Mouse (Mus musculus): ENCODE measurements around the gene Smim11. TPM values are rescaled to one million over a fixed set of nuclear protein-coding genes. Genes with fewer than 3 reads are reported as not detected.
A peak's percentile ranks its signal among the peaks of the same experiment; 100 is the strongest.

Gene Smim11
- polyA plus RNA-seq, 1 experiment = 82.4 TPM

GRCm38 (mm10) chr16:92285068-92285467 is 16.0 kb upstream of the Smim11 start:
- Histone ChIP-seq H3K27me3 (ENCODE audit: control insufficient read depth, insufficient read depth, insufficient read length) (peaks cover 7% of the 10 kb centered on the region), H3K36me3 (ENCODE audit: control insufficient read depth, insufficient read depth) (no peaks in the 10 kb centered on the region), H3K4me3 (ENCODE audit: insufficient read depth, poor library complexity, severe bottlenecking) (no peak overlapping the region), H3K79me2 (ENCODE audit: control insufficient read depth, insufficient read depth) (no peaks in the 10 kb centered on the region), H3K79me3 (ENCODE audit: low read depth) (no peaks in the 10 kb centered on the region), H3ac (ENCODE audit: control insufficient read depth, insufficient read length, low read depth) (no peak overlapping the region)
- TF ChIP-seq CTCF (IDR thresholded peaks at IDR 0.05; ENCODE audit: control insufficient read depth, insufficient read depth, insufficient read length) (no peak), USF1 (IDR thresholded peaks at IDR 0.05; ENCODE audit: low read depth) (no peak), CEBPB (IDR thresholded peaks at IDR 0.05; ENCODE audit: low read depth) (no peak), MYOD1 (IDR thresholded peaks at IDR 0.05; ENCODE audit: control insufficient read depth, insufficient read length, low read depth) (no peak), FOSL1 (IDR thresholded peaks at IDR 0.05; ENCODE audit: insufficient read depth, low read length, poor library complexity, severe bottlenecking) (no peak), MYOG (IDR thresholded peaks at IDR 0.05; ENCODE audit: control insufficient read depth, extremely low read depth, insufficient read length) (no peak), MAX (IDR thresholded peaks at IDR 0.05) (no peak)

DNA sequence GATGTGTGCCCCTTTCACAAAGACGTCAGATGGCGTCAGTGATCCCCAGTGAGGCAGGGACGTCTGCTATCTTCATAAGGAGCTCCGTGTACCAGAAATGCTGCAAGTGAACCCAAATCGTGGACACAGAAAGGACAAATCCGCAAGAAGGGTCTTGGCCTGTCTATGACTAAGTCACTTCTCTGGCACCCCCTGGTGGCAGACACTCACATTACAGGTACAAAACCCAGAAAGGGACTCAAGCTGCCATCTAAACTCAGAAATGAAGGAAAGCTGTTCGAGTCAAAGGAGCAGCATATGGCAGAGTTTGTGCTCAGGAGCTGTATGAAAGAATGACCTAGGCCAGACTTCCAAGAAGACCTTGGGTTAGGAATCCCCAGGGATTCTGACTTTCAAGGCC is 14.5 kb upstream of the Smim11 start:
- Histone ChIP-seq H3K27me3 (ENCODE audit: control insufficient read depth, insufficient read depth, insufficient read length) (peaks cover 11% of the 10 kb centered on the region), H3ac (ENCODE audit: control insufficient read depth, insufficient read length, low read depth) (no peak overlapping the region), H3K36me3 (ENCODE audit: control insufficient read depth, insufficient read depth) (no peaks in the 10 kb centered on the region), H3K79me2 (ENCODE audit: control insufficient read depth, insufficient read depth) (no peaks in the 10 kb centered on the region), H3K79me3 (ENCODE audit: low read depth) (no peaks in the 10 kb centered on the region), H3K4me3 (ENCODE audit: insufficient read depth, poor library complexity, severe bottlenecking) (no peak overlapping the region)
- TF ChIP-seq CTCF (IDR thresholded peaks at IDR 0.05; ENCODE audit: control insufficient read depth, insufficient read depth, insufficient read length) = peak; percentile 53
- TF ChIP-seq CEBPB (IDR thresholded peaks at IDR 0.05; ENCODE audit: low read depth) = no peak

- Histone ChIP-seq H3K27me3 (ENCODE audit: control insufficient read depth, insufficient read depth, insufficient read length) (peaks cover 30% of the 10 kb centered on the region), H3ac (ENCODE audit: control insufficient read depth, insufficient read length, low read depth) (no peak overlapping the region), H3K4me3 (ENCODE audit: insufficient read depth, poor library complexity, severe bottlenecking) (no peak overlapping the region), H3K79me3 (ENCODE audit: low read depth) (no peaks in the 10 kb centered on the region), H3K36me3 (ENCODE audit: control insufficient read depth, insufficient read depth) (no peaks in the 10 kb centered on the region), H3K79me2 (ENCODE audit: control insufficient read depth, insufficient read depth) (no peaks in the 10 kb centered on the region)
- TF ChIP-seq FOSL1 (IDR thresholded peaks at IDR 0.05; ENCODE audit: insufficient read depth, low read length, poor library complexity, severe bottlenecking) = no peak
- TF ChIP-seq CTCF (IDR thresholded peaks at IDR 0.05; ENCODE audit: control insufficient read depth, insufficient read depth, insufficient read length) = no peak
- no peak for TF ChIP-seq MYOG (IDR thresholded peaks at IDR 0.05; ENCODE audit: control insufficient read depth, extremely low read depth, insufficient read length)
- no peak for TF ChIP-seq USF1 (IDR thresholded peaks at IDR 0.05; ENCODE audit: low read depth)
- TF ChIP-seq MYOD1 (IDR thresholded peaks at IDR 0.05; ENCODE audit: control insufficient read depth, insufficient read length, low read depth) = no peak
- TF ChIP-seq CEBPB (IDR thresholded peaks at IDR 0.05; ENCODE audit: low read depth) = no peak
- TF ChIP-seq MAX (IDR thresholded peaks at IDR 0.05) = no peak
These were observed 12.3 kb upstream of the Smim11 start for GRCm38 (mm10) chr16:92288778-92289177.

GRCm38 (mm10) chr16:92290045-92290444 is 11.0 kb upstream of the Smim11 start:
- Histone ChIP-seq H3K79me3 (ENCODE audit: low read depth) (no peaks in the 10 kb centered on the region), H3ac (ENCODE audit: control insufficient read depth, insufficient read length, low read depth) (no peak overlapping the region), H3K79me2 (ENCODE audit: control insufficient read depth, insufficient read depth) (no peaks in the 10 kb centered on the region), H3K4me3 (ENCODE audit: insufficient read depth, poor library complexity, severe bottlenecking) (no peak overlapping the region), H3K27me3 (ENCODE audit: control insufficient read depth, insufficient read depth, insufficient read length) (peaks cover 34% of the 10 kb centered on the region), H3K36me3 (ENCODE audit: control insufficient read depth, insufficient read depth) (no peaks in the 10 kb centered on the region)
- TF ChIP-seq MYOD1 (IDR thresholded peaks at IDR 0.05; ENCODE audit: control insufficient read depth, insufficient read length, low read depth) (no peak), USF1 (IDR thresholded peaks at IDR 0.05; ENCODE audit: low read depth) (no peak), FOSL1 (IDR thresholded peaks at IDR 0.05; ENCODE audit: insufficient read depth, low read length, poor library complexity, severe bottlenecking) (no peak), CEBPB (IDR thresholded peaks at IDR 0.05; ENCODE audit: low read depth) (no peak), CTCF (IDR thresholded peaks at IDR 0.05; ENCODE audit: control insufficient read depth, insufficient read depth, insufficient read length) (no peak), MYOG (IDR thresholded peaks at IDR 0.05; ENCODE audit: control insufficient read depth, extremely low read depth, insufficient read length) (no peak), MAX (IDR thresholded peaks at IDR 0.05) (no peak)

DNA sequence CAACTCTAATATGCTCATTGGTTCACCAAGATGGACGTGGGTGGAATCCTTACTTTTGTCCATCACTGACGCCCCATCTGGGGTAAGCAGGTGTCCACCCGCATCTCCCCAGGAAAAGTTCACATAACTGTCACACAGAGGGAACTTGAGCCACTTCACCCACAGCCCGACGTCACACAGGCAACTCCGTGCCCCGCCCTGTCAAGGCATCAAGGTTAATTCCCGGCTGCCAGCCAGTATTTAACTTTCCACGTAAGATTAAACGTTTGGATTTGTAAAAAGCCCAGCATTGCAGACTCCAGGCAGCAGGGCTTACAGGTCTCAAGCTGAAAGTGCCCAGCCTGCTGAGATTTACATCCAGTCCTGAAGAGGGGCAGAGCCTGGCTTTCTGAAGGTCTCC is 9.0 kb upstream of the Smim11 start, which contains the start of gene Kcne2:
Gene Kcne2, plus strand, starts transcription at position 289 of the 400 bp plus-strand sequence.
- Histone ChIP-seq H3K79me2 (ENCODE audit: control insufficient read depth, insufficient read depth) (no peaks in the 10 kb centered on the region), H3K27me3 (ENCODE audit: control insufficient read depth, insufficient read depth, insufficient read length) (peaks cover 45% of the 10 kb centered on the region), H3K79me3 (ENCODE audit: low read depth) (no peaks in the 10 kb centered on the region), H3K36me3 (ENCODE audit: control insufficient read depth, insufficient read depth) (no peaks in the 10 kb centered on the region), H3K4me3 (ENCODE audit: insufficient read depth, poor library complexity, severe bottlenecking) (no peak within 1 kb of the TSS), H3ac (ENCODE audit: control insufficient read depth, insufficient read length, low read depth) (no peak within 1 kb of the TSS)
- no peak for TF ChIP-seq MYOD1 (IDR thresholded peaks at IDR 0.05; ENCODE audit: control insufficient read depth, insufficient read length, low read depth)
- TF ChIP-seq CTCF (IDR thresholded peaks at IDR 0.05; ENCODE audit: control insufficient read depth, insufficient read depth, insufficient read length) = no peak
- TF ChIP-seq FOSL1 (IDR thresholded peaks at IDR 0.05; ENCODE audit: insufficient read depth, low read length, poor library complexity, severe bottlenecking) = no peak
- no peak for TF ChIP-seq CEBPB (IDR thresholded peaks at IDR 0.05; ENCODE audit: low read depth)
- TF ChIP-seq USF1 (IDR thresholded peaks at IDR 0.05; ENCODE audit: low read depth) = no peak
- TF ChIP-seq MYOG (IDR thresholded peaks at IDR 0.05; ENCODE audit: control insufficient read depth, extremely low read depth, insufficient read length) = no peak
- no peak for TF ChIP-seq MAX (IDR thresholded peaks at IDR 0.05)

GRCm38 (mm10) chr16:92294267-92294970 is 6.7 kb upstream of the Smim11 start:
- no peak for TF ChIP-seq USF1 (IDR thresholded peaks at IDR 0.05; ENCODE audit: low read depth)
- TF ChIP-seq FOSL1 (IDR thresholded peaks at IDR 0.05; ENCODE audit: insufficient read depth, low read length, poor library complexity, severe bottlenecking) = no peak
- TF ChIP-seq CEBPB (IDR thresholded peaks at IDR 0.05; ENCODE audit: low read depth) = no peak
- TF ChIP-seq MAX (IDR thresholded peaks at IDR 0.05) = no peak
- no peak for TF ChIP-seq MYOG (IDR thresholded peaks at IDR 0.05; ENCODE audit: control insufficient read depth, extremely low read depth, insufficient read length)
- TF ChIP-seq MYOD1 (IDR thresholded peaks at IDR 0.05; ENCODE audit: control insufficient read depth, insufficient read length, low read depth) = no peak
- no peak for TF ChIP-seq CTCF (IDR thresholded peaks at IDR 0.05; ENCODE audit: control insufficient read depth, insufficient read depth, insufficient read length)
- Histone ChIP-seq H3K79me3 (ENCODE audit: low read depth) (no peaks in the 10 kb centered on the region), H3K36me3 (ENCODE audit: control insufficient read depth, insufficient read depth) (no peaks in the 10 kb centered on the region), H3K79me2 (ENCODE audit: control insufficient read depth, insufficient read depth) (no peaks in the 10 kb centered on the region), H3K4me3 (ENCODE audit: insufficient read depth, poor library complexity, severe bottlenecking) (no peak overlapping the region), H3K27me3 (ENCODE audit: control insufficient read depth, insufficient read depth, insufficient read length) (peaks cover 45% of the 10 kb centered on the region), H3ac (ENCODE audit: control insufficient read depth, insufficient read length, low read depth) (no peak overlapping the region)
